Mouse (Mus musculus) heart, postnatal 25 days (tissue): ENCODE results near the gene Hgfac. TPM values are rescaled to one million over a fixed set of nuclear protein-coding genes. Genes with fewer than 3 reads are reported as not detected.

Source experiments
- DNase-seq: peaks from one replicate; pipeline ENCODE4 v3.0.0; 2022; ENCODE audit warnings: low spot score
- intact Hi-C: fragments of 180-260 bp; cut with DNase I; formaldehyde crosslinking; loops from one replicate; pipeline ENCODE4 v1.15.1; 2025
- total RNA-seq, 2 experiments: library from RNA; stranded (reverse); gene quantifications; 2 replicates each; pipeline ENCODE4 v1.2.3; 2021

The Hgfac gene
- total RNA-seq: under 1 TPM; 0.34 TPM

GRCm38 (mm10) chr5:35041268-35041829, at the start of gene Hgfac:
Hgfac (plus strand) TSS chr5:35041509.
- intact Hi-C loops: loop anchor here (10.0 kb wide), 1 partner anchor 377 kb away; the partner anchor contains the start of genes Grk4 and Nop14
- no peak for DNase-seq

- no peak for DNase-seq
- intact Hi-C loops: no loop called here
These were observed 42.6 kb upstream of the Hgfac start for GRCm38 (mm10) chr5:34998754-34999153.

GRCm38 (mm10) chr5:34999281-34999680, 42.0 kb upstream of the Hgfac start:
- intact Hi-C loops: no loop called here
- no peak for DNase-seq

- no peak for DNase-seq
- intact Hi-C loops: no loop called here
These were observed 41.0 kb upstream of the Hgfac start for GRCm38 (mm10) chr5:35000323-35000722.

- DNase-seq: no peak
- intact Hi-C loops: no loop called here
These were observed 40.2 kb upstream of the Hgfac start for GRCm38 (mm10) chr5:35001144-35001543.

GRCm38 (mm10) chr5:35003611-35004162, 37.6 kb upstream of the Hgfac start:
- intact Hi-C loops: no loop called here
- no peak for DNase-seq

GRCm38 (mm10) chr5:35004769-35005168, 36.5 kb upstream of the Hgfac start:
- intact Hi-C loops: no loop called here
- no peak for DNase-seq

- intact Hi-C loops: no loop called here
- no peak for DNase-seq
These were observed 35.6 kb upstream of the Hgfac start for GRCm38 (mm10) chr5:35005659-35006058.

GRCm38 (mm10) chr5:35006599-35006998, 34.7 kb upstream of the Hgfac start:
- intact Hi-C loops: no loop called here

GRCm38 (mm10) chr5:35009163-35009562, 32.1 kb upstream of the Hgfac start:
- DNase-seq: no peak
- intact Hi-C loops: no loop called here

More at GRCm38 (mm10) chr5:35006599-35006998, 34.7 kb upstream of the Hgfac start:
- DNase-seq: no peak

GRCm38 (mm10) chr5:35010656-35011055, 30.7 kb upstream of the Hgfac start:
- no peak for DNase-seq
- intact Hi-C loops: no loop called here

- DNase-seq: no peak
- intact Hi-C loops: no loop called here
These were observed 30.0 kb upstream of the Hgfac start for GRCm38 (mm10) chr5:35011156-35011923.

GRCm38 (mm10) chr5:35014036-35014435, 27.3 kb upstream of the Hgfac start:
- intact Hi-C loops: no loop called here

GRCm38 (mm10) chr5:35019673-35020300, 21.5 kb upstream of the Hgfac start:
- no peak for DNase-seq
- intact Hi-C loops: no loop called here

More at GRCm38 (mm10) chr5:35014036-35014435, 27.3 kb upstream of the Hgfac start:
- no peak for DNase-seq

- intact Hi-C loops: no loop called here
- DNase-seq: no peak
These were observed 20.7 kb upstream of the Hgfac start for GRCm38 (mm10) chr5:35020410-35021241.

- no peak for DNase-seq
- intact Hi-C loops: loop anchor here (1.0 kb wide), 2 partner anchors 39 to 109 kb away; no protein-coding TSS in a partner anchor
These were observed 16.3 kb upstream of the Hgfac start for GRCm38 (mm10) chr5:35024975-35025374.

GRCm38 (mm10) chr5:35029303-35029702, 12.0 kb upstream of the Hgfac start:
- intact Hi-C loops: no loop called here
- DNase-seq: no peak

- no peak for DNase-seq
- intact Hi-C loops: no loop called here
These were observed 11.6 kb upstream of the Hgfac start for GRCm38 (mm10) chr5:35029755-35030154.

- intact Hi-C loops: no loop called here
- DNase-seq: no peak
These were observed 8.2 kb upstream of the Hgfac start for GRCm38 (mm10) chr5:35033068-35033467.

- intact Hi-C loops: no loop called here
- no peak for DNase-seq
These were observed 7.7 kb upstream of the Hgfac start for GRCm38 (mm10) chr5:35033619-35034018.
